Mouse (Mus musculus): ENCODE results near the gene P4ha2.

GRCm38 (mm10) chr11:54174877-54175276 lies 75.0 kb downstream of the P4ha2 start:
- TF ChIP-seq GATA1 (IDR thresholded peaks at IDR 0.05; ENCODE audit: borderline replicate concordance, low read length): no peak
- no peak for TF ChIP-seq FLI1 (IDR thresholded peaks at IDR 0.05; ENCODE audit: low read length)

Measured in megakaryocyte, embryonic 14.5 days (primary cell).